Mouse (Mus musculus) stomach, embryonic 14.5 days (tissue): ENCODE data around the gene Rps19bp1. TPM values are rescaled to one million over a fixed set of nuclear protein-coding genes. Genes with fewer than 3 reads are reported as not detected.

ENCODE experiments used
- ATAC-seq: fragments of 200-750 bp; cut with Nextera tagmentation; 2 replicates; pipeline ENCODE4 v1.8.0; 2017; ENCODE audit warnings: low read depth, moderate TSS enrichment; ENCODE audit not compliant: insufficient number of reproducible peaks, insufficient read depth, low FRiP score
- H3K27ac ChIP-seq: fragments of 300-500 bp; sonication (generic); 2 replicates; pipeline ENCODE4 v1.5.1; 2014; ENCODE audit warnings: mild to moderate bottlenecking, low read length, moderate library complexity, mixed read lengths
- H3K27me3 ChIP-seq: fragments of 300-500 bp; sonication (generic); 2 replicates; pipeline ENCODE4 v1.6.1; 2014; ENCODE audit warnings: low read length, control low read depth, mixed read lengths; ENCODE audit not compliant: control insufficient read depth, insufficient read depth
- H3K36me3 ChIP-seq: fragments of 300-500 bp; sonication (generic); 2 replicates; pipeline ENCODE4 v1.6.1; 2014; ENCODE audit warnings: mild to moderate bottlenecking, control low read depth, low read length, moderate library complexity, mixed read lengths; ENCODE audit not compliant: control insufficient read depth, insufficient read depth
- H3K4me1 ChIP-seq: fragments of 300-500 bp; sonication (generic); 2 replicates; pipeline ENCODE4 v1.6.1; 2014; ENCODE audit warnings: low read length, control low read depth, mixed read lengths; ENCODE audit not compliant: control insufficient read depth, insufficient read depth
- H3K4me2 ChIP-seq: fragments of 300-500 bp; sonication (generic); replicated peaks from 2 replicates; pipeline ENCODE4 v1.6.1; 2014; ENCODE audit warnings: low read depth, low read length, control low read depth
- H3K4me3 ChIP-seq: fragments of 300-500 bp; sonication (generic); 2 replicates; pipeline ENCODE4 v1.5.1; 2014; ENCODE audit warnings: low read depth, low read length, control low read depth
- H3K9ac ChIP-seq: fragments of 300-500 bp; sonication (generic); replicated peaks from 2 replicates; pipeline ENCODE4 v1.6.1; 2014; ENCODE audit warnings: low read depth, mild to moderate bottlenecking, control low read depth, low read length, moderate library complexity, mixed read lengths
- H3K9me3 ChIP-seq: fragments of 300-500 bp; sonication (generic); 2 replicates; pipeline ENCODE4 v1.6.1; 2016; ENCODE audit warnings: low read depth, low read length, control low read depth; ENCODE audit not compliant: control insufficient read depth
- WGBS: fragments of 180-500 bp; shearing (Covaris S2); extraction: QIAGEN DNeasy Blood & Tissue Kit; methylation state at CpG from one replicate; pipeline ENCODE4 v1.1.7; 2014; 5-methylcytosine and 5-hydroxymethylcytosine counted together
- polyA plus RNA-seq: library from polyadenylated mRNA; unstranded; fragments of >200 nt; fragmentation: Nextera tagmentation; extraction: Ambion mirVana; gene quantifications from 2 replicates; pipeline ENCODE4 v1.2.1, GENCODE M21; 2014

The Rps19bp1 gene
- polyA plus RNA-seq, 1 experiment from 2014 or later, result 61.8 TPM

- no peak overlapping the region for H3K4me3 ChIP-seq
- H3K9ac ChIP-seq, result no peak overlapping the region
- H3K36me3 ChIP-seq, result no peaks in the 10 kb centered on the region
- no peaks in the 10 kb centered on the region for H3K27me3 ChIP-seq
- no peaks in the 10 kb centered on the region for H3K9me3 ChIP-seq
- no peak overlapping the region for H3K4me2 ChIP-seq
- H3K27ac ChIP-seq, result no peak overlapping the region
- no peak for ATAC-seq
- no peaks in the 10 kb centered on the region for H3K4me1 ChIP-seq
- 22% methylated on average over 6 of the region's 6 CpGs for WGBS
Measured at GRCm38 (mm10) chr15:80280646-80281045, 16.5 kb upstream of the Rps19bp1 start.

GRCm38 (mm10) chr15:80279053-80279452 lies 14.9 kb upstream of the Rps19bp1 start:
- H3K9ac ChIP-seq, result no peak overlapping the region
- H3K27ac ChIP-seq, result no peak overlapping the region
- no peaks in the 10 kb centered on the region for H3K9me3 ChIP-seq
- ATAC-seq, result no peak
- 83% methylated on average over 2 of the region's 2 CpGs for WGBS
- H3K4me3 ChIP-seq, result no peak overlapping the region
- H3K4me2 ChIP-seq, result no peak overlapping the region
- no peaks in the 10 kb centered on the region for H3K27me3 ChIP-seq
- no peaks in the 10 kb centered on the region for H3K4me1 ChIP-seq
- no peaks in the 10 kb centered on the region for H3K36me3 ChIP-seq

- WGBS, result 57% methylated on average over 5 of the region's 5 CpGs
- Histone ChIP-seq H3K4me1 (no peaks in the 10 kb centered on the region), H3K36me3 (no peaks in the 10 kb centered on the region), H3K9ac (no peak overlapping the region), H3K27ac (no peak overlapping the region), H3K4me3 (no peak overlapping the region), H3K4me2 (no peak overlapping the region), H3K9me3 (no peaks in the 10 kb centered on the region), H3K27me3 (no peaks in the 10 kb centered on the region)
- no peak for ATAC-seq
Measured at GRCm38 (mm10) chr15:80278121-80278759, 14.1 kb upstream of the Rps19bp1 start.

GRCm38 (mm10) chr15:80277625-80278024 lies 13.5 kb upstream of the Rps19bp1 start:
- H3K4me1 ChIP-seq, result no peaks in the 10 kb centered on the region
- no peak for ATAC-seq
- H3K27me3 ChIP-seq, result no peaks in the 10 kb centered on the region
- no peaks in the 10 kb centered on the region for H3K36me3 ChIP-seq
- no peak overlapping the region for H3K9ac ChIP-seq
- WGBS, result 1% methylated on average over 6 of the region's 6 CpGs
- H3K4me3 ChIP-seq, result no peak overlapping the region
- no peak overlapping the region for H3K27ac ChIP-seq
- H3K9me3 ChIP-seq, result no peaks in the 10 kb centered on the region
- H3K4me2 ChIP-seq, result no peak overlapping the region

GRCm38 (mm10) chr15:80277107-80277506 lies 13.0 kb upstream of the Rps19bp1 start:
- 46% methylated on average over 9 of the region's 9 CpGs for WGBS
- no peak overlapping the region for H3K4me2 ChIP-seq
- H3K27ac ChIP-seq, result no peak overlapping the region
- no peak for ATAC-seq
- no peak overlapping the region for H3K4me3 ChIP-seq
- no peak overlapping the region for H3K9ac ChIP-seq
- H3K36me3 ChIP-seq, result no peaks in the 10 kb centered on the region
- H3K9me3 ChIP-seq, result no peaks in the 10 kb centered on the region
- H3K27me3 ChIP-seq, result no peaks in the 10 kb centered on the region
- H3K4me1 ChIP-seq, result no peaks in the 10 kb centered on the region

GRCm38 (mm10) chr15:80271858-80272396 lies 7.8 kb upstream of the Rps19bp1 start:
- Histone ChIP-seq H3K27ac (no peak overlapping the region), H3K36me3 (no peaks in the 10 kb centered on the region), H3K4me3 (no peak overlapping the region), H3K4me2 (no peak overlapping the region), H3K4me1 (no peaks in the 10 kb centered on the region), H3K9me3 (peaks cover 6% of the 10 kb centered on the region; the same call in 1 of the 2 replicates), H3K9ac (no peak overlapping the region), H3K27me3 (no peaks in the 10 kb centered on the region)
- WGBS, result 86% methylated on average over 3 of the region's 3 CpGs
- no peak for ATAC-seq

- Histone ChIP-seq H3K9me3 (peaks cover 6% of the 10 kb centered on the region; the same call in 1 of the 2 replicates), H3K4me1 (peaks cover 7% of the 10 kb centered on the region; the same call in 1 of the 2 replicates), H3K27ac (no peak overlapping the region), H3K4me2 (no peak overlapping the region), H3K4me3 (no peak overlapping the region), H3K36me3 (no peaks in the 10 kb centered on the region), H3K27me3 (no peaks in the 10 kb centered on the region), H3K9ac (no peak overlapping the region)
- 0% methylated on average over 2 of the region's 2 CpGs for WGBS
- ATAC-seq, result no peak
Measured at GRCm38 (mm10) chr15:80266281-80266680, 2.2 kb upstream of the Rps19bp1 start.

GRCm38 (mm10) chr15:80261100-80261499 lies 3.0 kb downstream of the Rps19bp1 start:
- 80% methylated on average over 7 of the region's 7 CpGs for WGBS
- no peak overlapping the region for H3K9ac ChIP-seq
- no peak overlapping the region for H3K27ac ChIP-seq
- no peak overlapping the region for H3K4me2 ChIP-seq
- ATAC-seq, result no peak
- H3K27me3 ChIP-seq, result no peaks in the 10 kb centered on the region
- H3K36me3 ChIP-seq, result peaks cover 18% of the 10 kb centered on the region
- no peaks in the 10 kb centered on the region for H3K9me3 ChIP-seq
- peaks cover 21% of the 10 kb centered on the region for H3K4me1 ChIP-seq
- no peak overlapping the region for H3K4me3 ChIP-seq

- H3K27ac ChIP-seq, result no peak overlapping the region
- no peaks in the 10 kb centered on the region for H3K27me3 ChIP-seq
- H3K4me2 ChIP-seq, result no peak overlapping the region
- H3K9me3 ChIP-seq, result no peaks in the 10 kb centered on the region
- H3K9ac ChIP-seq, result no peak overlapping the region
- H3K4me1 ChIP-seq, result peaks cover 21% of the 10 kb centered on the region
- H3K36me3 ChIP-seq, result peaks cover 19% of the 10 kb centered on the region
- 12% methylated on average over 3 of the region's 3 CpGs for WGBS
- no peak overlapping the region for H3K4me3 ChIP-seq
- no peak for ATAC-seq
Measured at GRCm38 (mm10) chr15:80260677-80261076, 3.4 kb downstream of the Rps19bp1 start.
